Comparison of ENCODE assay signal across 25 mouse cellular contexts in genomic region chr5:18477372-18478017, GRCm38 (mm10).
"Had no signal": no experiment of that assay in that cellular context is flagged by ENCODE, and none has a peak within 500 bp of the region (broad histone marks: within the 10 kb centered on the region; RNA-seq: fewer than 3 reads in every experiment).

No protein-coding gene starts in this region.

- H3K27ac ChIP-seq: gastrocnemius, adult 2 months; heart, adult 2 months; heart, embryonic 13.5 days; heart, embryonic 15.5 days; hindbrain, embryonic 10.5 days; hindbrain, embryonic 12.5 days; hindbrain, embryonic 14.5 days; layer of hippocampus, adult 2 months; left cerebral cortex, adult 2 months; limb, embryonic 10.5 days; limb, embryonic 12.5 days; liver, embryonic 13.5 days; liver, embryonic 15.5 days had no signal

- ATAC-seq: hindbrain, embryonic 16.5 days had no signal

- H3K9ac ChIP-seq: heart, embryonic 13.5 days; heart, embryonic 15.5 days; hindbrain, embryonic 12.5 days; hindbrain, embryonic 14.5 days; limb, embryonic 12.5 days; liver, embryonic 13.5 days; liver, embryonic 15.5 days had no signal

- H3K27me3 ChIP-seq: heart, embryonic 13.5 days; heart, embryonic 15.5 days; hindbrain, embryonic 12.5 days; limb, embryonic 12.5 days; liver, embryonic 13.5 days; liver, embryonic 15.5 days had no signal

- H3K4me1 ChIP-seq: heart, embryonic 13.5 days; heart, embryonic 15.5 days; hindbrain, embryonic 10.5 days; hindbrain, embryonic 12.5 days; limb, embryonic 10.5 days; limb, embryonic 12.5 days; liver, embryonic 13.5 days; liver, embryonic 15.5 days had no signal

- H3K4me3 ChIP-seq: gastrocnemius, adult 2 months; heart, adult 2 months; heart, embryonic 13.5 days; heart, embryonic 15.5 days; hindbrain, embryonic 10.5 days; hindbrain, embryonic 12.5 days; layer of hippocampus, adult 2 months; left cerebral cortex, adult 2 months; limb, embryonic 10.5 days; limb, embryonic 12.5 days; liver, embryonic 13.5 days; liver, embryonic 15.5 days had no signal

- DNase-seq: gastrocnemius, adult 2 months; gastrocnemius, postnatal 10 days; gastrocnemius, postnatal 25 days; heart, adult 2 months; heart, postnatal 14 days; heart, postnatal 4 days; kidney, adult 2 months; kidney, postnatal 10 days; kidney, postnatal 25 days; kidney, postnatal 4 days; liver; liver, embryonic 13.5 days had no signal

- H3K4me2 ChIP-seq: heart, embryonic 11.5 days; heart, embryonic 13.5 days; heart, embryonic 15.5 days; hindbrain, embryonic 12.5 days; hindbrain, embryonic 14.5 days; limb, embryonic 12.5 days; liver, embryonic 11.5 days; liver, embryonic 13.5 days; liver, embryonic 15.5 days had no signal

- H3K36me3 ChIP-seq: heart, embryonic 13.5 days; heart, embryonic 15.5 days; hindbrain, embryonic 10.5 days; hindbrain, embryonic 12.5 days; limb, embryonic 10.5 days; limb, embryonic 12.5 days; liver, embryonic 13.5 days; liver, embryonic 15.5 days had no signal

- H3K9me3 ChIP-seq: heart, embryonic 13.5 days; heart, embryonic 15.5 days; hindbrain, embryonic 10.5 days; hindbrain, embryonic 12.5 days; limb, embryonic 10.5 days; limb, embryonic 12.5 days; liver, embryonic 13.5 days; liver, embryonic 15.5 days had no signal
